Mouse (Mus musculus) CH12.LX (cell line): ENCODE data around the gene Mageb4. TPM values are rescaled to one million over a fixed set of nuclear protein-coding genes. Genes with fewer than 3 reads are reported as not detected.
"Not testable (repeated sequence)": the region's sequence is repeated elsewhere in the genome, so short reads cannot be mapped to it uniquely, and the experiment has no call there.

Experiments
- DNase-seq: peaks from one replicate; pipeline ENCODE4 v3.0.0-alpha.2; 2013; ENCODE audit errors: extremely low read depth
- H3K27ac ChIP-seq: 2 replicates; pipeline ENCODE4 v1.5.1; 2012; ENCODE audit warnings: low read depth, mild to moderate bottlenecking, control low read depth, moderate library complexity; ENCODE audit not compliant: insufficient read depth
- H3K27me3 ChIP-seq: replicated peaks from 2 replicates; pipeline ENCODE3; 2012; ENCODE audit warnings: inconsistent platforms
- H3K36me3 ChIP-seq, 2 experiments: replicated peaks in 1 of 2; 2 replicates each; pipeline versions ENCODE3 to v1.6.1; 2012; ENCODE audit warnings: inconsistent platforms in 1 of 2, low read length in 1 of 2, mild to moderate bottlenecking in 1 of 2, mixed read lengths in 1 of 2, moderate library complexity in 1 of 2; ENCODE audit not compliant: control insufficient read depth in 1 of 2, insufficient read depth in 1 of 2
- H3K4me1 ChIP-seq, 2 experiments: 2 replicates each; pipeline ENCODE4 v1.6.1; 2012; ENCODE audit warnings: inconsistent platforms in 1 of 2, moderate library complexity in 1 of 2; ENCODE audit not compliant: insufficient read depth in 2 of 2, control insufficient read depth in 1 of 2
- H3K4me2 ChIP-seq: 2 replicates; pipeline ENCODE4 v1.6.1; 2012; ENCODE audit warnings: low read depth, mild to moderate bottlenecking, control low read depth; ENCODE audit not compliant: poor library complexity, insufficient read depth, severe bottlenecking
- H3K4me3 ChIP-seq, 3 experiments: fragments of 150-350 bp in 1 of 3; sonication (generic) in 1 of 3; replicated peaks in 1 of 3; 2 replicates each; pipeline versions ENCODE3 to v1.5.1; 2011 to 2012; ENCODE audit warnings: low read depth in 2 of 3, low read length in 2 of 3, mild to moderate bottlenecking in 2 of 3, moderate library complexity in 2 of 3, control low read depth in 1 of 3, improper control_type of control experiment in 1 of 3, inconsistent platforms in 1 of 3, mixed read lengths in 1 of 3; ENCODE audit not compliant: poor library complexity in 1 of 3
- H3K79me2 ChIP-seq: replicated peaks from 2 replicates; pipeline ENCODE4 v1.6.1; 2012; ENCODE audit warnings: mild to moderate bottlenecking, moderate library complexity; ENCODE audit not compliant: control insufficient read depth, poor library complexity, insufficient read depth, severe bottlenecking; ENCODE audit errors: extremely low read depth
- H3K9ac ChIP-seq: 2 replicates; pipeline ENCODE4 v1.6.1; 2012; ENCODE audit warnings: low read depth, mild to moderate bottlenecking, control low read depth, moderate library complexity; ENCODE audit not compliant: insufficient read depth
- H3K9me3 ChIP-seq: replicated peaks from 2 replicates; pipeline ENCODE3; 2012; ENCODE audit warnings: low read length, inconsistent platforms, mixed read lengths
- BHLHE40 ChIP-seq: IDR thresholded peaks from 2 replicates; pipeline ENCODE4 v1.6.1; 2011; ENCODE audit warnings: mild to moderate bottlenecking, low read depth, low read length, improper control_type of control experiment
- CTCF ChIP-seq, 2 experiments: IDR thresholded peaks in 1 of 2; conservative IDR thresholded peaks in 1 of 2; 2 replicates each; pipeline ENCODE4 v1.5.1; 2011 to 2012; ENCODE audit warnings: low read depth in 2 of 2, low read length in 2 of 2, improper control_type of control experiment in 1 of 2, inconsistent platforms in 1 of 2, mild to moderate bottlenecking in 1 of 2, moderate library complexity in 1 of 2
- ETS1 ChIP-seq: conservative IDR thresholded peaks from 2 replicates; pipeline ENCODE4 v1.6.1; 2012; ENCODE audit warnings: low read depth, mild to moderate bottlenecking, inconsistent platforms, low read length, improper control_type of control experiment, moderate library complexity
- HCFC1 ChIP-seq: IDR thresholded peaks from 2 replicates; pipeline ENCODE4 v1.6.1; 2012; ENCODE audit warnings: low read depth, mild to moderate bottlenecking, inconsistent platforms, low read length, improper control_type of control experiment
- PAX5 ChIP-seq: IDR thresholded peaks from 2 replicates; pipeline ENCODE4 v1.6.1; 2012; ENCODE audit warnings: low read length, inconsistent platforms, mixed read lengths
- RAD21 ChIP-seq: IDR thresholded peaks from 2 replicates; pipeline ENCODE4 v1.6.1; 2011; ENCODE audit warnings: low read depth, mild to moderate bottlenecking, low read length, improper control_type of control experiment, moderate library complexity
- SMC3 ChIP-seq: IDR thresholded peaks from 2 replicates; pipeline ENCODE4 v1.6.1; 2011; ENCODE audit warnings: low read depth, low read length, improper control_type of control experiment
- TBP ChIP-seq: conservative IDR thresholded peaks from 2 replicates; pipeline ENCODE4 v1.6.1; 2011; ENCODE audit warnings: low read depth, low read length, improper control_type of control experiment
- dilution Hi-C: fragments of 300-500 bp; cut with MboI; formaldehyde crosslinking; loops from 2 replicates; pipeline ENCODE4 v1.14.3; 2020; ENCODE audit warnings: low sequenced_read_pairs; ENCODE audit not compliant: extremely low pct_unique_long_range_greater_than_20kb, extremely low pct_ligation_motif_present
- in situ Hi-C: fragments of 300-500 bp; cut with MboI; formaldehyde crosslinking; loops from 3 replicates; pipeline ENCODE4 v1.14.3; 2019; ENCODE audit warnings: low sequenced_read_pairs, low pct_ligation_motif_present, low pct_unique_long_range_greater_than_20kb, mixed read lengths
- polyA plus RNA-seq: library from polyadenylated mRNA; unstranded; fragments of >175 nt; gene quantifications from 2 replicates; pipeline ENCODE4 v1.2.1, GENCODE M21; 2012; ENCODE audit warnings: low read depth; ENCODE audit not compliant: insufficient read length
- total RNA-seq, 2 experiments: library from RNA; depleted of rRNA; stranded (reverse); fragments of 300-350 nt in 1 of 2; fragments of >200 nt in 1 of 2; gene quantifications; 2 replicates each; pipeline ENCODE4 v1.2.3; 2012 to 2014

Gene Mageb4
- total RNA-seq (2012; rRNA removed) (not detected in 2 replicates), total RNA-seq (2014; rRNA removed) (not detected in 2 replicates), polyA plus RNA-seq (not detected in 2 replicates)

DNA sequence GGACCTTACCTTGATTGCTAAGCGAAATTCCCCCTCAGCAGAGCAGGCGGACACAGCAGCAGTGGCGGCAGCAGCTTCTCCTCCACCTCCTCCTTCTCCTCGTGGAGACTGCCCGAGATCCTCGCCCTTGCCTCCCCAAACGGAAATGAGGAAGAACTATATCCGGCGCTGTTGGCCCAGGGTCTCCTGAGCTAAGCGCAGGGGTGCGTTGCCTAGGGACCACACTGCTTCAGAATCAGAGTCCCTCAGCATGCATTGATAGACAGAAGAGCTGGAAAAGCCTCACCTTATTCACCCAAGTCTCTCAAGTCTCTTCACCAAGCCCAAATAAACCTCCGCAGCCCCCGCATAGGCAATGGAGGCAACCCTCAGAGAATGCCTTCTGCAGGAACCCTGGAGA is at the start of gene Mageb4:
Mageb4 (minus strand) TSS at position 101 of the 400 bp plus-strand sequence.
- H3K4me3 ChIP-seq, H3K4me2 ChIP-seq, H3K36me3 ChIP-seq, DNase-seq, in situ Hi-C loops, H3K27me3 ChIP-seq, H3K9ac ChIP-seq, H3K27ac ChIP-seq, H3K4me1 ChIP-seq, dilution Hi-C loops, H3K79me2 ChIP-seq, H3K9me3 ChIP-seq: not testable (repeated sequence)

DNA sequence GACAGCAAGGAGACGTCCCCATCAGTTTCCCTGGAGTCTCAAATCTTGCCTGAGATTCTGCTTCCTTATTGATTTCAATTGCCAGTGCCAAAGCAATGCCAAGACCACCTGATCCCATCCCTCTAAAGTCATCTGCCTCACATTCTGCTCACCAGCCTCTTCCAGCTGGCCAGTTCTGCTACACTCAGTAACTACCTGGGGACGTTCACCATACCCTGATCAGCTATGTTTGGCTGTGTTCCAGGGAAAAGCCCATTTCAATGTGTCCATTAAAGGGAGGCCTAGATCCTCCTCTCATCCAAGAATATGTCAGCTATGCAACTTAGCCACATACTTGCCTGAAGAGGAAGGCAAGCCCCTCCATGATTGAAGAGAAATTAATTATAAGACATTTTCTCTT is 20.3 kb downstream of the Mageb4 start:
- dilution Hi-C loops, H3K4me2 ChIP-seq, H3K4me1 ChIP-seq, in situ Hi-C loops, H3K9me3 ChIP-seq, H3K9ac ChIP-seq, H3K36me3 ChIP-seq, H3K27me3 ChIP-seq, H3K79me2 ChIP-seq, DNase-seq, H3K4me3 ChIP-seq, H3K27ac ChIP-seq: not testable (repeated sequence)

GRCm38 (mm10) chrX:86245950-86246349 is 58.9 kb downstream of the Mageb4 start:
- DNase-seq, H3K9ac ChIP-seq, H3K79me2 ChIP-seq, H3K4me2 ChIP-seq, H3K27ac ChIP-seq, H3K4me3 ChIP-seq, H3K27me3 ChIP-seq, H3K36me3 ChIP-seq, H3K9me3 ChIP-seq, dilution Hi-C loops, in situ Hi-C loops, H3K4me1 ChIP-seq: not testable (repeated sequence)

- H3K36me3 ChIP-seq: no peaks in the 10 kb centered on the region
- no peak overlapping the region for H3K9ac ChIP-seq
- in situ Hi-C loops (no loop called here), dilution Hi-C loops (no loop called here)
- H3K9me3 ChIP-seq: no peaks in the 10 kb centered on the region
- H3K27ac ChIP-seq: no peak overlapping the region
- no peaks in the 10 kb centered on the region for H3K4me1 ChIP-seq
- TF ChIP-seq ETS1 (no peak), RAD21 (peak; percentile 22), TBP (no peak), CTCF (conservative IDR thresholded peaks at IDR 0.05 in 1 of 2, IDR thresholded peaks at IDR 0.05 in 1 of 2; ENCODE audit: low read depth in 2 of 2, low read length in 2 of 2) (peak in 1 of 2 experiments; percentile 38; a peak in 2 of 4 replicates), SMC3 (peak; percentile 24), BHLHE40 (no peak), PAX5 (no peak), HCFC1 (no peak)
- no peaks in the 10 kb centered on the region for H3K79me2 ChIP-seq
- no peak overlapping the region for H3K4me3 ChIP-seq
- peak; percentile 2 for DNase-seq
- no peak overlapping the region for H3K4me2 ChIP-seq
- no peaks in the 10 kb centered on the region for H3K27me3 ChIP-seq
These were observed 67.6 kb downstream of the Mageb4 start for GRCm38 (mm10) chrX:86237246-86237645.

Other genes with a start within 250 kb of the Mageb4 start
- not detected in 2 replicates for gene Nr0b1, start 113.3 kb downstream of the Mageb4 start, total RNA-seq (2012; rRNA removed)
- gene Nr0b1, start 113.3 kb downstream of the Mageb4 start, total RNA-seq (2014; rRNA removed): not detected in 2 replicates
- not detected in 2 replicates for gene Nr0b1, start 113.3 kb downstream of the Mageb4 start, polyA plus RNA-seq